Mouse (Mus musculus): Measurements from ENCODE around the gene Sufu. TPM values are rescaled to one million over a fixed set of nuclear protein-coding genes. Genes with fewer than 3 reads are reported as not detected.

Sufu gene
- polyA plus RNA-seq, 1 experiment from 2014 or later = 30.3 TPM

DNA sequence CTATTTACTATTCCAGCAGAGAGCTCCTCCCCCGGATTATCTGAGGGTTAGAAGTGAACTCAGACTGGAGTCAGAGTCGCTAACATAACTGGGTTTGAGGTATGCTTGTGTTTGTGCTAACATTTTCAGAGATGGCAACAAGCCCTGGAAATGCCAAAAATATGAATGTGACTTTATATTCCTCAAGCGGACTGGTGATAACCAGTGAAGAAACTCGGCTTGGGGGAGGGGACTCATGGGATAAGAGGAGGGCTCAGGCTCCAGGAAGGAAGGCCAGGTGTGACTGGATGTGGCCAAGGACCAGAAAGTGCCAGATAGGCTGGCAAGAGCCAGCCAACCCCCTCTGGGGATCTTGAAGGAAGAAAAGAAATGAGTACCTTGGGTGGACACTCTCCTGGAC, 85.1 kb downstream of the Sufu start:
- WGBS = 15% methylated on average over 4 of the region's 4 CpGs
- Histone ChIP-seq H3K9ac (ENCODE audit: low read length) (no peak overlapping the region), H3K4me3 (ENCODE audit: low read depth, low read length) (no peak overlapping the region), H3K9me3 (ENCODE audit: control insufficient read depth, low read length) (no peaks in the 10 kb centered on the region), H3K27me3 (replicated peaks; ENCODE audit: control insufficient read depth, insufficient read depth, low read length) (no peaks in the 10 kb centered on the region), H3K27ac (ENCODE audit: low read depth) (no peak overlapping the region), H3K4me2 (ENCODE audit: low read length) (no peak overlapping the region), H3K4me1 (replicated peaks; ENCODE audit: control insufficient read depth, insufficient read depth, low read length) (peaks cover 23% of the 10 kb centered on the region), H3K36me3 (ENCODE audit: control insufficient read depth, insufficient read depth, low read length) (peaks cover 44% of the 10 kb centered on the region)
- ATAC-seq (replicated peaks; ENCODE audit: low FRiP score, low TSS enrichment, low read depth) = no peak
- no peak for DNase-seq (ENCODE audit: low spot score)

- peaks cover 36% of the 10 kb centered on the region for H3K36me3 ChIP-seq (ENCODE audit: control insufficient read depth, insufficient read depth, low read length)
- peaks cover 23% of the 10 kb centered on the region for H3K4me1 ChIP-seq (replicated peaks; ENCODE audit: control insufficient read depth, insufficient read depth, low read length)
- ATAC-seq (replicated peaks; ENCODE audit: low FRiP score, low TSS enrichment, low read depth) (no peak), DNase-seq (ENCODE audit: low spot score) (no peak)
- no peak overlapping the region for H3K4me2 ChIP-seq (ENCODE audit: low read length)
- H3K27me3 ChIP-seq (replicated peaks; ENCODE audit: control insufficient read depth, insufficient read depth, low read length) = no peaks in the 10 kb centered on the region
- no peak overlapping the region for H3K9ac ChIP-seq (ENCODE audit: low read length)
- no peaks in the 10 kb centered on the region for H3K9me3 ChIP-seq (ENCODE audit: control insufficient read depth, low read length)
- H3K4me3 ChIP-seq (ENCODE audit: low read depth, low read length) = no peak overlapping the region
- 48% methylated on average over 17 of the region's 17 CpGs for WGBS
- H3K27ac ChIP-seq (ENCODE audit: low read depth) = no peak overlapping the region
Observed at GRCm38 (mm10) chr19:46482896-46483516, 86.3 kb downstream of the Sufu start.

GRCm38 (mm10) chr19:46483701-46484328, 87.1 kb downstream of the Sufu start:
- DNase-seq (ENCODE audit: low spot score) (no peak), ATAC-seq (replicated peaks; ENCODE audit: low FRiP score, low TSS enrichment, low read depth) (no peak)
- Histone ChIP-seq H3K9me3 (ENCODE audit: control insufficient read depth, low read length) (no peaks in the 10 kb centered on the region), H3K4me1 (replicated peaks; ENCODE audit: control insufficient read depth, insufficient read depth, low read length) (peaks cover 16% of the 10 kb centered on the region), H3K27ac (ENCODE audit: low read depth) (no peak overlapping the region), H3K36me3 (ENCODE audit: control insufficient read depth, insufficient read depth, low read length) (peaks cover 36% of the 10 kb centered on the region), H3K9ac (ENCODE audit: low read length) (no peak overlapping the region), H3K4me2 (ENCODE audit: low read length) (no peak overlapping the region), H3K27me3 (replicated peaks; ENCODE audit: control insufficient read depth, insufficient read depth, low read length) (no peaks in the 10 kb centered on the region), H3K4me3 (ENCODE audit: low read depth, low read length) (no peak overlapping the region)
- 78% methylated on average over 15 of the region's 15 CpGs for WGBS

DNA sequence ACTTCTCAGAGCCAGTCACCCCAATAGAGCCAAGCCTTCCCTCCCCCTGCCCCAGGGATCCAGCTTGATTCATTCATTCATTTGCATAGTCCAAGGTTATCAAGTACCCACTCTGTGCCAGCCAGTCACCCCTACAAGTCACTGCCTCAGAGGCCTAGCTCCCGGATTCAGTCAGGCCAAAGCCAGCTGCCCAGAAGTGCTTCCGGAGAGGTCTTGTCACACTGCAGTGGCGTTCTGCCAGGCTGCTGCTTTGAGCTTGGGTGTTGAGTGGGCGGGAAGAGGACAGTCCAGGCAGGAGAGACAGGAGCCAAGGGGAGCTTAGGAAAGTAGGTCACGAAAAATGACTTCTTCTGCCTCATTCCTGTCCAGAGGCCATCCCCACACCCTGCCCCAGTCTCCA, 87.8 kb downstream of the Sufu start:
- Histone ChIP-seq H3K4me2 (ENCODE audit: low read length) (no peak overlapping the region), H3K4me3 (ENCODE audit: low read depth, low read length) (no peak overlapping the region), H3K9ac (ENCODE audit: low read length) (no peak overlapping the region), H3K36me3 (ENCODE audit: control insufficient read depth, insufficient read depth, low read length) (peaks cover 36% of the 10 kb centered on the region), H3K27me3 (replicated peaks; ENCODE audit: control insufficient read depth, insufficient read depth, low read length) (no peaks in the 10 kb centered on the region), H3K27ac (ENCODE audit: low read depth) (no peak overlapping the region), H3K4me1 (replicated peaks; ENCODE audit: control insufficient read depth, insufficient read depth, low read length) (peaks cover 9% of the 10 kb centered on the region), H3K9me3 (ENCODE audit: control insufficient read depth, low read length) (no peaks in the 10 kb centered on the region)
- DNase-seq (ENCODE audit: low spot score) (no peak), ATAC-seq (replicated peaks; ENCODE audit: low FRiP score, low TSS enrichment, low read depth) (no peak)
- 73% methylated on average over 5 of the region's 5 CpGs for WGBS

GRCm38 (mm10) chr19:46485847-46486246, 89.2 kb downstream of the Sufu start:
- Histone ChIP-seq H3K4me1 (replicated peaks; ENCODE audit: control insufficient read depth, insufficient read depth, low read length) (peaks cover 11% of the 10 kb centered on the region), H3K36me3 (ENCODE audit: control insufficient read depth, insufficient read depth, low read length) (peaks cover 26% of the 10 kb centered on the region), H3K4me3 (ENCODE audit: low read depth, low read length) (no peak overlapping the region), H3K27ac (ENCODE audit: low read depth) (no peak overlapping the region), H3K4me2 (ENCODE audit: low read length) (no peak overlapping the region), H3K9me3 (ENCODE audit: control insufficient read depth, low read length) (no peaks in the 10 kb centered on the region), H3K27me3 (replicated peaks; ENCODE audit: control insufficient read depth, insufficient read depth, low read length) (no peaks in the 10 kb centered on the region), H3K9ac (ENCODE audit: low read length) (no peak overlapping the region)
- DNase-seq (ENCODE audit: low spot score) (no peak), ATAC-seq (replicated peaks; ENCODE audit: low FRiP score, low TSS enrichment, low read depth) (0 out of 2 replicates have a peak, but pooled peaks have one; percentile 20)
- WGBS = 62% methylated on average over 9 of the region's 9 CpGs

DNA sequence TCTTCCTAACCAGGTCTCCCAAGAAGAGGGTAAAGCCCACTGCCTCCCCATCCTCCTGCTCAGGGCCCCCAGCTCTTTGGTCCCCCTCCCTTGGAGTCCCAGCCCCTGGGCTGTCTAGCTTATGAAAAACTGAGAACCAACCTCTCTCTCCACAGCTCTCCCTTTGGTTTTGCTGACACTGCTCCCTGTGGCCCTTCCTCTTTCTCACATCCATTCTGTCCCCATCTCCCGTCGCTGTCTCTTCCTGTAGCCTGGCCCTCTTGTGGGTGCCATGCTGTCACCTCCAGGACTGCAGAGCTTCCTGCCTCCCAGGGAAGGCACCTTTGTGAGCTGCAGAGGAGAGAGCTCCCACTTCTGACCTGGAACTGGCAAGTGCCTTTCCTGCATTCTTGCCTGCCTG, 90.0 kb downstream of the Sufu start:
- Histone ChIP-seq H3K9ac (ENCODE audit: low read length) (no peak overlapping the region), H3K4me1 (replicated peaks; ENCODE audit: control insufficient read depth, insufficient read depth, low read length) (peaks cover 9% of the 10 kb centered on the region), H3K27ac (ENCODE audit: low read depth) (no peak overlapping the region), H3K9me3 (ENCODE audit: control insufficient read depth, low read length) (no peaks in the 10 kb centered on the region), H3K4me2 (ENCODE audit: low read length) (no peak overlapping the region), H3K4me3 (ENCODE audit: low read depth, low read length) (no peak overlapping the region), H3K36me3 (ENCODE audit: control insufficient read depth, insufficient read depth, low read length) (peaks cover 25% of the 10 kb centered on the region), H3K27me3 (replicated peaks; ENCODE audit: control insufficient read depth, insufficient read depth, low read length) (no peaks in the 10 kb centered on the region)
- no peak for DNase-seq (ENCODE audit: low spot score)
- ATAC-seq (replicated peaks; ENCODE audit: low FRiP score, low TSS enrichment, low read depth) = no peak
- 42% methylated on average over 2 of the region's 2 CpGs for WGBS

DNA sequence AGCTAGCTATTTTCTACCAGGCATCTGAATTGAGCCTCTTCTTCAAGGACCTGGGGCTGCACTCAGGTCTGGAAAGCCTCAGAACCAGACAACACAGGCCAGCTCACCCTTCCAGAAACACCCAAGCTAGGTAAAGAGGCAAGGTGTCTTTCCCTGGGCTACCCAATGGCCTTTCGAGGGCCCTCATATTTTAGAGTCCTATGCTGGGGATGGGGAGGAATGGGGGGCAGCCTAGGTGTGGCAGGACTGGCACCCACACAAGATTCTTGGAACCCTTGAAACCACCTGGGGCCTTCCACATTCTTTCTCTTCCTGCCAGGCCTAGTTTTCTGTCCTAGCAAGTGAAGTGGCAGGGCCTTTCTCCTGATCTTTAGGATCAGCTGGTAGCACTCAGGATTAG, 92.8 kb downstream of the Sufu start:
- Histone ChIP-seq H3K4me3 (ENCODE audit: low read depth, low read length) (no peak overlapping the region), H3K9me3 (ENCODE audit: control insufficient read depth, low read length) (no peaks in the 10 kb centered on the region)
- 94% methylated on average over 1 of the region's 1 CpGs for WGBS

DNA sequence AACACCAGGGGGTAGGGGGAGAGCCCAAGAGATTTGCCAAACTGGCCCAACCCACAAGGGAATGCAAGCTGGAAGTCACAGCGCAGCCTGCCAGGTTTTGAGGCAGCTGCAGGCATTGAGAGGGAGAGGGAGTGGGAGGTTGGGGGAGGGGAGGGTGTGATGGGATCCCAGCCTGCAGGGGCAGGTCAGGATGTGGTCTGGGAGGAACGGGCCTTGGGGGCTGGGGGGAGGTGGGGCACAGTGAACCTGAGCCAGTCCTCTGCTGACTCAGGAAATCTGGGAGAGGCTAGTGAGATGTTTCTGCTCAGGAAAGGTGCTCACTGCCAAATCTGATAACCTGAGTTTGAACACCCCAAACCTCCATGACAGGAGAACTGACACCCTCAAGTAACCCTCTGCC, 93.9 kb downstream of the Sufu start:
- H3K4me1 ChIP-seq (replicated peaks; ENCODE audit: control insufficient read depth, insufficient read depth, low read length) = peaks cover 7% of the 10 kb centered on the region; the same call in 1 of the 2 replicates
- ATAC-seq (replicated peaks; ENCODE audit: low FRiP score, low TSS enrichment, low read depth) = peak; percentile 34; the same call in 1 of the 2 replicates

More for the DNA sequence above, 92.8 kb downstream of the Sufu start:
- no peaks in the 10 kb centered on the region for H3K27me3 ChIP-seq (replicated peaks; ENCODE audit: control insufficient read depth, insufficient read depth, low read length)
- H3K36me3 ChIP-seq (ENCODE audit: control insufficient read depth, insufficient read depth, low read length) = peaks cover 15% of the 10 kb centered on the region
- H3K27ac ChIP-seq (ENCODE audit: low read depth) = no peak overlapping the region
- H3K4me2 ChIP-seq (ENCODE audit: low read length) = no peak overlapping the region
- H3K9ac ChIP-seq (ENCODE audit: low read length) = no peak overlapping the region
- H3K4me1 ChIP-seq (replicated peaks; ENCODE audit: control insufficient read depth, insufficient read depth, low read length) = peaks cover 7% of the 10 kb centered on the region; the same call in 1 of the 2 replicates
- ATAC-seq (replicated peaks; ENCODE audit: low FRiP score, low TSS enrichment, low read depth) (no peak), DNase-seq (ENCODE audit: low spot score) (no peak)

GRCm38 (mm10) chr19:46495136-46495535, 98.4 kb downstream of the Sufu start:
- ATAC-seq (replicated peaks; ENCODE audit: low FRiP score, low TSS enrichment, low read depth) = no peak
- no peak overlapping the region for H3K4me3 ChIP-seq (ENCODE audit: low read depth, low read length)
- WGBS = 74% methylated on average over 8 of the region's 8 CpGs
- H3K4me1 ChIP-seq (replicated peaks; ENCODE audit: control insufficient read depth, insufficient read depth, low read length) = peaks cover 3% of the 10 kb centered on the region; the same call in 1 of the 2 replicates
- DNase-seq (ENCODE audit: low spot score) = no peak
- no peaks in the 10 kb centered on the region for H3K36me3 ChIP-seq (ENCODE audit: control insufficient read depth, insufficient read depth, low read length)
- no peaks in the 10 kb centered on the region for H3K9me3 ChIP-seq (ENCODE audit: control insufficient read depth, low read length)
- no peak overlapping the region for H3K4me2 ChIP-seq (ENCODE audit: low read length)
- no peak overlapping the region for H3K27ac ChIP-seq (ENCODE audit: low read depth)
- no peak overlapping the region for H3K9ac ChIP-seq (ENCODE audit: low read length)
- H3K27me3 ChIP-seq (replicated peaks; ENCODE audit: control insufficient read depth, insufficient read depth, low read length) = no peaks in the 10 kb centered on the region

More for the DNA sequence above, 93.9 kb downstream of the Sufu start:
- H3K9ac ChIP-seq (ENCODE audit: low read length) = no peak overlapping the region
- WGBS = 5% methylated on average over 2 of the region's 2 CpGs
- H3K27me3 ChIP-seq (replicated peaks; ENCODE audit: control insufficient read depth, insufficient read depth, low read length) = no peaks in the 10 kb centered on the region
- H3K4me3 ChIP-seq (ENCODE audit: low read depth, low read length) = no peak overlapping the region
- H3K36me3 ChIP-seq (ENCODE audit: control insufficient read depth, insufficient read depth, low read length) = peaks cover 6% of the 10 kb centered on the region
- no peak for DNase-seq (ENCODE audit: low spot score)
- H3K27ac ChIP-seq (ENCODE audit: low read depth) = no peak overlapping the region
- no peak overlapping the region for H3K4me2 ChIP-seq (ENCODE audit: low read length)
- no peaks in the 10 kb centered on the region for H3K9me3 ChIP-seq (ENCODE audit: control insufficient read depth, low read length)
